Mouse (Mus musculus): ENCODE data around the gene Ssxb2.
"Not testable (repeated sequence)": the region's sequence is repeated elsewhere in the genome, so short reads cannot be mapped to it uniquely, and the experiment has no call there.

GRCm38 (mm10) chrX:8461626-8462025, at the start of gene Ssxb2:
- not testable (repeated sequence) for TF ChIP-seq POLR2A (IDR thresholded peaks at IDR 0.05; ENCODE audit: low read depth, low read length); CTCF (IDR thresholded peaks at IDR 0.05; ENCODE audit: extremely low read depth, insufficient read length, insufficient replicate concordance, low read depth, low read length)

All from small intestine, adult 2 months (tissue).